Mouse (Mus musculus) liver, embryonic 13.5 days (tissue): ENCODE results near the gene Prpf8. TPM values are rescaled to one million over a fixed set of nuclear protein-coding genes. Genes with fewer than 3 reads are reported as not detected.
A peak's percentile ranks its signal among the peaks of the same experiment; 100 is the strongest.

ENCODE experiments used
- ATAC-seq: fragments of 200-750 bp; cut with Nextera tagmentation; 2 replicates; pipeline ENCODE4 v1.8.0; 2017; ENCODE audit warnings: low read depth, mild to moderate bottlenecking, moderate number of reproducible peaks, moderate library complexity
- DNase-seq: peaks from one replicate; pipeline ENCODE4 v3.0.0; 2022
- H3K27ac ChIP-seq: fragments of 300-500 bp; sonication (generic); 2 replicates; pipeline ENCODE4 v1.5.1; 2015; ENCODE audit warnings: moderate library complexity, mild to moderate bottlenecking, inconsistent platforms
- H3K27me3 ChIP-seq: fragments of 300-500 bp; sonication (generic); 2 replicates; pipeline ENCODE4 v1.6.1; 2015; ENCODE audit warnings: mild to moderate bottlenecking, inconsistent platforms
- H3K36me3 ChIP-seq: fragments of 300-500 bp; sonication (generic); 2 replicates; pipeline ENCODE4 v1.6.1; 2015; ENCODE audit warnings: mild to moderate bottlenecking, inconsistent platforms
- H3K4me1 ChIP-seq: fragments of 300-500 bp; sonication (generic); replicated peaks from 2 replicates; pipeline ENCODE4 v1.6.1; 2015; ENCODE audit warnings: inconsistent platforms
- H3K4me2 ChIP-seq: fragments of 300-500 bp; sonication (generic); 2 replicates; pipeline ENCODE4 v1.6.1; 2015; ENCODE audit warnings: inconsistent platforms, mild to moderate bottlenecking, moderate library complexity
- H3K4me3 ChIP-seq: fragments of 300-500 bp; sonication (generic); replicated peaks from 2 replicates; pipeline ENCODE4 v1.5.1; 2015; ENCODE audit warnings: mild to moderate bottlenecking, inconsistent platforms
- H3K9ac ChIP-seq: fragments of 300-500 bp; sonication (generic); 2 replicates; pipeline ENCODE4 v1.6.1; 2015; ENCODE audit warnings: mild to moderate bottlenecking, inconsistent platforms
- H3K9me3 ChIP-seq: fragments of 300-500 bp; sonication (generic); replicated peaks from 2 replicates; pipeline ENCODE4 v1.6.1; 2016; ENCODE audit warnings: inconsistent platforms
- WGBS: fragments of 180-500 bp; shearing (Covaris S2); methylation state at CpG from one replicate; pipeline ENCODE4 v1.1.7; 2015; ENCODE audit not compliant: insufficient replicate concordance; 5-methylcytosine and 5-hydroxymethylcytosine counted together
- polyA plus RNA-seq: library from polyadenylated mRNA; unstranded; fragments of >200 nt; fragmentation: Nextera tagmentation; extraction: Ambion mirVana; gene quantifications from 2 replicates; pipeline ENCODE4 v1.2.1, GENCODE M21; 2015

The Prpf8 gene
- polyA plus RNA-seq, 1 experiment from 2014 or later, result 28.2 TPM

- peak; percentile 83 for ATAC-seq
- H3K27ac ChIP-seq, result peak overlapping the region; percentile 71
- DNase-seq, result peak; percentile 71
- no peaks in the 10 kb centered on the region for H3K9me3 ChIP-seq
- H3K4me2 ChIP-seq, result peak overlapping the region; percentile 96
- H3K4me3 ChIP-seq, result peak overlapping the region; percentile 66
- peaks cover 34% of the 10 kb centered on the region for H3K36me3 ChIP-seq
- WGBS, result 17% methylated on average over 19 of the region's 19 CpGs
- H3K27me3 ChIP-seq, result no peaks in the 10 kb centered on the region
- peaks cover 75% of the 10 kb centered on the region for H3K4me1 ChIP-seq
- peak overlapping the region; percentile 79 for H3K9ac ChIP-seq
Observed at GRCm38 (mm10) chr11:75467512-75468215, 19.0 kb upstream of the Prpf8 start.

- no peaks in the 10 kb centered on the region for H3K9me3 ChIP-seq
- WGBS, result 53% methylated on average over 7 of the region's 7 CpGs
Observed at GRCm38 (mm10) chr11:75468410-75468809, 18.2 kb upstream of the Prpf8 start.

GRCm38 (mm10) chr11:75469261-75469660, 17.4 kb upstream of the Prpf8 start:
- Histone ChIP-seq H3K4me2 (peak overlapping the region; percentile 96; the same call in 1 of the 2 replicates), H3K36me3 (peaks cover 24% of the 10 kb centered on the region), H3K4me1 (peaks cover 68% of the 10 kb centered on the region), H3K9ac (no peak overlapping the region; the same call in 1 of the 2 replicates), H3K4me3 (no peak overlapping the region), H3K27ac (peak overlapping the region; percentile 53; the same call in 1 of the 2 replicates), H3K9me3 (no peaks in the 10 kb centered on the region), H3K27me3 (no peaks in the 10 kb centered on the region)
- DNase-seq (no peak), ATAC-seq (no peak)
- 82% methylated on average over 4 of the region's 4 CpGs for WGBS

More at GRCm38 (mm10) chr11:75468410-75468809, 18.2 kb upstream of the Prpf8 start:
- peak overlapping the region; percentile 44; the same call in 1 of the 2 replicates for H3K27ac ChIP-seq
- peaks cover 75% of the 10 kb centered on the region for H3K4me1 ChIP-seq
- DNase-seq (no peak), ATAC-seq (peak; percentile 4; the same call in 1 of the 2 replicates)
- H3K4me3 ChIP-seq, result peak overlapping the region; percentile 66
- peak overlapping the region; percentile 96 for H3K4me2 ChIP-seq
- no peaks in the 10 kb centered on the region for H3K27me3 ChIP-seq
- H3K9ac ChIP-seq, result peak overlapping the region; percentile 79
- H3K36me3 ChIP-seq, result peaks cover 33% of the 10 kb centered on the region

- H3K4me1 ChIP-seq, result peaks cover 59% of the 10 kb centered on the region
- ATAC-seq (no peak), DNase-seq (no peak)
- H3K27me3 ChIP-seq, result no peaks in the 10 kb centered on the region
- no peak overlapping the region for H3K4me3 ChIP-seq
- H3K9me3 ChIP-seq, result no peaks in the 10 kb centered on the region
- no peak overlapping the region for H3K9ac ChIP-seq
- 0 out of 2 replicates have a peak overlapping the region, but pooled peaks have one; percentile 12 for H3K27ac ChIP-seq
- H3K36me3 ChIP-seq, result peaks cover 10% of the 10 kb centered on the region
- no peak overlapping the region for H3K4me2 ChIP-seq
- 64% methylated on average over 3 of the region's 3 CpGs for WGBS
Observed at GRCm38 (mm10) chr11:75470675-75471074, 15.9 kb upstream of the Prpf8 start.

GRCm38 (mm10) chr11:75472469-75473081, 14.0 kb upstream of the Prpf8 start:
- peak; percentile 58 for ATAC-seq
- no peak overlapping the region for H3K4me3 ChIP-seq
- no peaks in the 10 kb centered on the region for H3K27me3 ChIP-seq
- no peak for DNase-seq
- no peaks in the 10 kb centered on the region for H3K36me3 ChIP-seq
- 37% methylated on average over 11 of the region's 11 CpGs for WGBS
- H3K9ac ChIP-seq, result peak overlapping the region; percentile 31; the same call in 1 of the 2 replicates
- peak overlapping the region; percentile 63; the same call in 1 of the 2 replicates for H3K27ac ChIP-seq
- no peaks in the 10 kb centered on the region for H3K9me3 ChIP-seq
- H3K4me2 ChIP-seq, result peak overlapping the region; percentile 27
- H3K4me1 ChIP-seq, result peaks cover 48% of the 10 kb centered on the region

GRCm38 (mm10) chr11:75473376-75473775, 13.2 kb upstream of the Prpf8 start:
- Histone ChIP-seq H3K4me3 (no peak overlapping the region), H3K4me1 (peaks cover 40% of the 10 kb centered on the region), H3K36me3 (no peaks in the 10 kb centered on the region), H3K9ac (no peak overlapping the region), H3K9me3 (no peaks in the 10 kb centered on the region), H3K27ac (peak overlapping the region; percentile 63), H3K4me2 (no peak overlapping the region; the same call in 1 of the 2 replicates), H3K27me3 (peaks cover 3% of the 10 kb centered on the region; the same call in 1 of the 2 replicates)
- 70% methylated on average over 7 of the region's 7 CpGs for WGBS
- DNase-seq (no peak), ATAC-seq (no peak)

GRCm38 (mm10) chr11:75486192-75486591, 424 bp upstream of the Prpf8 start:
- no peak overlapping the region for H3K27ac ChIP-seq
- H3K9me3 ChIP-seq, result no peaks in the 10 kb centered on the region
- peak overlapping the region; percentile 19; the same call in 1 of the 2 replicates for H3K4me2 ChIP-seq
- ATAC-seq (0 out of 2 replicates have a peak, but pooled peaks have one; percentile 2), DNase-seq (no peak)
- peaks cover 25% of the 10 kb centered on the region for H3K4me1 ChIP-seq
- 0 out of 2 replicates have a peak, but pooled peaks cover 4% of the 10 kb centered on the region for H3K27me3 ChIP-seq
- H3K4me3 ChIP-seq, result no peak overlapping the region
- peaks cover 34% of the 10 kb centered on the region for H3K36me3 ChIP-seq
- WGBS, result 23% methylated on average over 3 of the region's 3 CpGs
- H3K9ac ChIP-seq, result no peak overlapping the region

- DNase-seq, result no peak
- Histone ChIP-seq H3K4me3 (peak overlapping the region; percentile 96), H3K36me3 (peaks cover 47% of the 10 kb centered on the region), H3K4me1 (peaks cover 25% of the 10 kb centered on the region), H3K4me2 (peak overlapping the region; percentile 92), H3K27ac (peak overlapping the region; percentile 80; the same call in 1 of the 2 replicates), H3K9ac (peak overlapping the region; percentile 95), H3K9me3 (no peaks in the 10 kb centered on the region), H3K27me3 (0 out of 2 replicates have a peak, but pooled peaks cover 4% of the 10 kb centered on the region)
- WGBS, result 15% methylated on average over 6 of the region's 6 CpGs
- ATAC-seq, result no peak
Observed at GRCm38 (mm10) chr11:75487496-75487895, 880 bp downstream of the Prpf8 start.

- no peak for DNase-seq
- 83% methylated on average over 10 of the region's 10 CpGs for WGBS
- no peaks in the 10 kb centered on the region for H3K9me3 ChIP-seq
- H3K4me1 ChIP-seq, result no peaks in the 10 kb centered on the region
- peaks cover 100% of the 10 kb centered on the region for H3K36me3 ChIP-seq
- no peak overlapping the region for H3K4me3 ChIP-seq
- no peaks in the 10 kb centered on the region for H3K27me3 ChIP-seq
- no peak overlapping the region for H3K27ac ChIP-seq
- no peak overlapping the region for H3K4me2 ChIP-seq
- no peak overlapping the region for H3K9ac ChIP-seq
- ATAC-seq, result no peak
Observed at GRCm38 (mm10) chr11:75494296-75495049, 7.9 kb downstream of the Prpf8 start.

- Histone ChIP-seq H3K4me3 (no peak overlapping the region), H3K4me1 (no peaks in the 10 kb centered on the region), H3K36me3 (peaks cover 99% of the 10 kb centered on the region), H3K4me2 (no peak overlapping the region), H3K9me3 (no peaks in the 10 kb centered on the region), H3K27me3 (no peaks in the 10 kb centered on the region), H3K9ac (no peak overlapping the region), H3K27ac (no peak overlapping the region)
- WGBS, result 52% methylated on average over 1 of the region's 1 CpGs
- ATAC-seq, result no peak
- DNase-seq, result no peak
Observed at GRCm38 (mm10) chr11:75498126-75498525, 11.5 kb downstream of the Prpf8 start.

- Histone ChIP-seq H3K36me3 (peaks cover 66% of the 10 kb centered on the region), H3K27ac (no peak overlapping the region)
Observed at GRCm38 (mm10) chr11:75508162-75508561, 21.5 kb downstream of the Prpf8 start.

More at GRCm38 (mm10) chr11:75508162-75508561, 21.5 kb downstream of the Prpf8 start:
- no peak for DNase-seq
- Histone ChIP-seq H3K4me1 (peaks cover 31% of the 10 kb centered on the region), H3K9me3 (no peaks in the 10 kb centered on the region), H3K9ac (no peak overlapping the region), H3K27me3 (no peaks in the 10 kb centered on the region), H3K4me2 (no peak overlapping the region), H3K4me3 (no peak overlapping the region)
- ATAC-seq, result no peak
- 91% methylated on average over 4 of the region's 4 CpGs for WGBS
